Mouse (Mus musculus) lung, embryonic 15.5 days (tissue): ENCODE results near the gene Nfasc. TPM values are rescaled to one million over a fixed set of nuclear protein-coding genes. Genes with fewer than 3 reads are reported as not detected.

Experiments used
- ATAC-seq: fragments of 200-750 bp; cut with Nextera tagmentation; 2 replicates; pipeline ENCODE4 v1.8.0; 2017; ENCODE audit warnings: moderate number of reproducible peaks, borderline replicate concordance; ENCODE audit not compliant: low FRiP score, low TSS enrichment; ENCODE audit errors: extremely low read depth
- H3K27ac ChIP-seq: fragments of 300-500 bp; sonication (generic); 2 replicates; pipeline ENCODE4 v1.5.1; 2015; ENCODE audit warnings: moderate library complexity, mild to moderate bottlenecking, inconsistent platforms
- H3K27me3 ChIP-seq: fragments of 300-500 bp; sonication (generic); 2 replicates; pipeline ENCODE4 v1.6.1; 2015; ENCODE audit warnings: inconsistent platforms
- H3K36me3 ChIP-seq: fragments of 300-500 bp; sonication (generic); 2 replicates; pipeline ENCODE4 v1.6.1; 2015; ENCODE audit warnings: inconsistent platforms
- H3K4me1 ChIP-seq: fragments of 300-500 bp; sonication (generic); 2 replicates; pipeline ENCODE4 v1.6.1; 2015; ENCODE audit warnings: inconsistent platforms
- H3K4me2 ChIP-seq: fragments of 300-500 bp; sonication (generic); 2 replicates; pipeline ENCODE4 v1.6.1; 2015; ENCODE audit warnings: inconsistent platforms, mild to moderate bottlenecking, moderate library complexity
- H3K4me3 ChIP-seq: fragments of 300-500 bp; sonication (generic); 2 replicates; pipeline ENCODE4 v1.5.1; 2015; ENCODE audit warnings: mild to moderate bottlenecking, inconsistent platforms
- H3K9ac ChIP-seq: fragments of 300-500 bp; sonication (generic); 2 replicates; pipeline ENCODE4 v1.6.1; 2015; ENCODE audit warnings: inconsistent platforms
- H3K9me3 ChIP-seq: fragments of 300-500 bp; sonication (generic); 2 replicates; pipeline ENCODE4 v1.6.1; 2016; ENCODE audit warnings: inconsistent platforms
- WGBS: fragments of 180-500 bp; shearing (Covaris S2); methylation state at CpG from one replicate; pipeline ENCODE4 v1.1.7; 2015; 5-methylcytosine and 5-hydroxymethylcytosine counted together
- polyA plus RNA-seq: library from polyadenylated mRNA; unstranded; fragments of >200 nt; fragmentation: Nextera tagmentation; extraction: Ambion mirVana; gene quantifications from 2 replicates; pipeline ENCODE4 v1.2.1, GENCODE M21; 2015

Gene Nfasc
- polyA plus RNA-seq, 1 experiment from 2014 or later = 0.65 TPM

- no peak overlapping the region for H3K9ac ChIP-seq
- WGBS = 65% methylated on average over 8 of the region's 8 CpGs
- peaks cover 30% of the 10 kb centered on the region for H3K4me1 ChIP-seq
- no peak for ATAC-seq
- no peak overlapping the region for H3K4me2 ChIP-seq
- no peaks in the 10 kb centered on the region for H3K9me3 ChIP-seq
- no peak overlapping the region for H3K27ac ChIP-seq
- peaks cover 43% of the 10 kb centered on the region for H3K27me3 ChIP-seq
- H3K36me3 ChIP-seq = no peaks in the 10 kb centered on the region
- no peak overlapping the region for H3K4me3 ChIP-seq
Observed at GRCm38 (mm10) chr1:132543789-132544188, 197.8 kb downstream of the Nfasc start.

GRCm38 (mm10) chr1:132542762-132543306, 198.8 kb downstream of the Nfasc start, which contains the start of gene Cntn2:
Gene Cntn2, minus strand, starts transcription at chr1:132543256.
- Histone ChIP-seq H3K9ac (no peak within 1 kb of the TSS), H3K4me1 (peaks cover 31% of the 10 kb centered on the region), H3K36me3 (no peaks in the 10 kb centered on the region), H3K4me3 (peak within 1 kb of the TSS; percentile 12; the same call in 1 of the 2 replicates), H3K27me3 (peaks cover 43% of the 10 kb centered on the region), H3K9me3 (no peaks in the 10 kb centered on the region), H3K4me2 (peak within 1 kb of the TSS; percentile 38), H3K27ac (no peak within 1 kb of the TSS)
- WGBS = under 1% methylated on average over 30 of the region's 30 CpGs
- no peak for ATAC-seq

- 0 out of 2 replicates have a peak, but pooled peaks have one; percentile 11 for ATAC-seq
- H3K4me3 ChIP-seq = no peak overlapping the region
- H3K4me2 ChIP-seq = no peak overlapping the region
- no peak overlapping the region for H3K9ac ChIP-seq
- no peaks in the 10 kb centered on the region for H3K9me3 ChIP-seq
- H3K4me1 ChIP-seq = peaks cover 31% of the 10 kb centered on the region
- H3K36me3 ChIP-seq = no peaks in the 10 kb centered on the region
- 14% methylated on average over 5 of the region's 5 CpGs for WGBS
- H3K27me3 ChIP-seq = peaks cover 43% of the 10 kb centered on the region
- no peak overlapping the region for H3K27ac ChIP-seq
Observed at GRCm38 (mm10) chr1:132541824-132542599, 199.6 kb downstream of the Nfasc start.

GRCm38 (mm10) chr1:132541171-132541823, 200.3 kb downstream of the Nfasc start:
- peaks cover 31% of the 10 kb centered on the region for H3K4me1 ChIP-seq
- H3K4me2 ChIP-seq = no peak overlapping the region
- no peak overlapping the region for H3K27ac ChIP-seq
- no peak overlapping the region for H3K9ac ChIP-seq
- H3K4me3 ChIP-seq = no peak overlapping the region
- H3K36me3 ChIP-seq = no peaks in the 10 kb centered on the region
- peak; percentile 53; the same call in 1 of the 2 replicates for ATAC-seq
- peaks cover 43% of the 10 kb centered on the region for H3K27me3 ChIP-seq
- H3K9me3 ChIP-seq = no peaks in the 10 kb centered on the region
- 3% methylated on average over 14 of the region's 14 CpGs for WGBS

GRCm38 (mm10) chr1:132540701-132541100, 200.9 kb downstream of the Nfasc start:
- no peaks in the 10 kb centered on the region for H3K9me3 ChIP-seq
- no peak overlapping the region for H3K9ac ChIP-seq
- 31% methylated on average over 7 of the region's 7 CpGs for WGBS
- no peak overlapping the region for H3K4me3 ChIP-seq
- ATAC-seq = no peak
- H3K36me3 ChIP-seq = no peaks in the 10 kb centered on the region
- H3K4me1 ChIP-seq = peaks cover 31% of the 10 kb centered on the region
- H3K27ac ChIP-seq = no peak overlapping the region
- peaks cover 43% of the 10 kb centered on the region for H3K27me3 ChIP-seq
- no peak overlapping the region for H3K4me2 ChIP-seq

GRCm38 (mm10) chr1:132537736-132538135, 203.9 kb downstream of the Nfasc start:
- Histone ChIP-seq H3K4me3 (no peak overlapping the region), H3K4me2 (no peak overlapping the region), H3K27me3 (peaks cover 26% of the 10 kb centered on the region), H3K4me1 (peaks cover 34% of the 10 kb centered on the region), H3K27ac (no peak overlapping the region), H3K9me3 (no peaks in the 10 kb centered on the region), H3K9ac (no peak overlapping the region), H3K36me3 (no peaks in the 10 kb centered on the region)
- 75% methylated on average over 5 of the region's 5 CpGs for WGBS
- ATAC-seq = no peak

- Histone ChIP-seq H3K27me3 (peaks cover 18% of the 10 kb centered on the region), H3K27ac (no peak overlapping the region), H3K36me3 (no peaks in the 10 kb centered on the region), H3K4me3 (no peak overlapping the region), H3K9me3 (no peaks in the 10 kb centered on the region), H3K9ac (no peak overlapping the region), H3K4me2 (no peak overlapping the region), H3K4me1 (peaks cover 23% of the 10 kb centered on the region)
- ATAC-seq = no peak
- WGBS = 68% methylated on average over 3 of the region's 3 CpGs
Observed at GRCm38 (mm10) chr1:132536416-132536815, 205.2 kb downstream of the Nfasc start.

- ATAC-seq = no peak
- no peaks in the 10 kb centered on the region for H3K9me3 ChIP-seq
- H3K27ac ChIP-seq = no peak overlapping the region
- 84% methylated on average over 4 of the region's 4 CpGs for WGBS
- H3K4me1 ChIP-seq = peaks cover 14% of the 10 kb centered on the region
- H3K36me3 ChIP-seq = no peaks in the 10 kb centered on the region
- no peak overlapping the region for H3K9ac ChIP-seq
- peaks cover 11% of the 10 kb centered on the region; the same call in 1 of the 2 replicates for H3K27me3 ChIP-seq
- no peak overlapping the region for H3K4me2 ChIP-seq
- H3K4me3 ChIP-seq = no peak overlapping the region
Observed at GRCm38 (mm10) chr1:132535541-132535940, 206.1 kb downstream of the Nfasc start.

GRCm38 (mm10) chr1:132533840-132534239, 207.8 kb downstream of the Nfasc start:
- Histone ChIP-seq H3K4me1 (peaks cover 9% of the 10 kb centered on the region; the same call in 1 of the 2 replicates), H3K9me3 (no peaks in the 10 kb centered on the region), H3K36me3 (no peaks in the 10 kb centered on the region), H3K9ac (no peak overlapping the region), H3K4me2 (0 out of 2 replicates have a peak overlapping the region, but pooled peaks have one; percentile 5), H3K4me3 (no peak overlapping the region), H3K27ac (no peak overlapping the region), H3K27me3 (peaks cover 8% of the 10 kb centered on the region; the same call in 1 of the 2 replicates)
- no peak for ATAC-seq
- 8% methylated on average over 8 of the region's 8 CpGs for WGBS

- no peak overlapping the region for H3K9ac ChIP-seq
- no peaks in the 10 kb centered on the region for H3K9me3 ChIP-seq
- no peak overlapping the region for H3K4me3 ChIP-seq
- H3K4me2 ChIP-seq = no peak overlapping the region
- H3K4me1 ChIP-seq = 0 out of 2 replicates have a peak, but pooled peaks cover 7% of the 10 kb centered on the region
- WGBS = 60% methylated on average over 9 of the region's 9 CpGs
- peaks cover 8% of the 10 kb centered on the region; the same call in 1 of the 2 replicates for H3K27me3 ChIP-seq
- no peak overlapping the region for H3K27ac ChIP-seq
- ATAC-seq = no peak
- H3K36me3 ChIP-seq = no peaks in the 10 kb centered on the region
Observed at GRCm38 (mm10) chr1:132532521-132532920, 209.1 kb downstream of the Nfasc start.

- peaks cover 8% of the 10 kb centered on the region; the same call in 1 of the 2 replicates for H3K27me3 ChIP-seq
- H3K4me3 ChIP-seq = no peak overlapping the region
- 14% methylated on average over 5 of the region's 5 CpGs for WGBS
- H3K4me1 ChIP-seq = 0 out of 2 replicates have a peak, but pooled peaks cover 7% of the 10 kb centered on the region
- no peak overlapping the region for H3K27ac ChIP-seq
- ATAC-seq = no peak
- no peaks in the 10 kb centered on the region for H3K9me3 ChIP-seq
- H3K9ac ChIP-seq = no peak overlapping the region
- no peak overlapping the region for H3K4me2 ChIP-seq
- H3K36me3 ChIP-seq = no peaks in the 10 kb centered on the region
Observed at GRCm38 (mm10) chr1:132530631-132531191, 210.9 kb downstream of the Nfasc start.
